Mouse (Mus musculus): Measurements from ENCODE around the gene Gas2.

DNA sequence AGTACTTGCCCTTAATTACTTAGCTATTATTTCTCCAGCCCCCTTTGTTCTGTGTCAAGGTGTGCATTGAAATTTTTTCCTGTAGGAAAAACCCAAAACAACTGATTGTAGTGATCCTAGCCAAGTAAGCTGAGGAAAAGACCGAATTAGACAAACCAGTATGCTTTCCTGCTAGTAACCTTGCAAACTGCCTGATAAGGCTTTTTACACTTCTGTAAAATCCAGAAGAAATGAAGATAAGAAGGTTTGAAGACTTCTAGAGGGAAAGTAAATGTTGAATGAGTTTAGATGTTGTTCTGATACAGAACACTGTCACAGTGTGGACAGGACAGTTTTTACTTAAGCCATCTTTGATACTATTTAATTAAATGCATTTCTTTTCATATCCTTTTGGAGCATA is 75.5 kb downstream of the Gas2 start:
- TF ChIP-seq CTCF (IDR thresholded peaks at IDR 0.05; ENCODE audit: extremely low read depth, insufficient read depth, low read length) (no peak), POLR2A (IDR thresholded peaks at IDR 0.05; ENCODE audit: extremely low read depth, insufficient read depth, low read length) (no peak)
